Mouse (Mus musculus) layer of hippocampus, adult 2 months (tissue): ENCODE results near the gene Filip1. TPM values are rescaled to one million over a fixed set of nuclear protein-coding genes. Genes with fewer than 3 reads are reported as not detected.
A peak's percentile ranks its signal among the peaks of the same experiment; 100 is the strongest.

Source experiments
- DNase-seq, 2 experiments: peaks; one replicate each; pipeline ENCODE4 v3.0.0; 2022; ENCODE audit warnings: low spot score in 2 of 2
- H3K27ac ChIP-seq: fragments of 200-600 bp; 2 replicates; pipeline ENCODE4 v1.8.1; 2022
- H3K4me3 ChIP-seq: fragments of 200-600 bp; 2 replicates; pipeline ENCODE4 v1.8.1; 2022; ENCODE audit warnings: mild to moderate bottlenecking
- CTCF ChIP-seq: fragments of 200-600 bp; conservative IDR thresholded peaks from 2 replicates; pipeline ENCODE4 v1.8.1; 2022; ENCODE audit warnings: antibody characterized with exemption, mild to moderate bottlenecking, moderate library complexity
- total RNA-seq, 2 experiments: library from RNA; stranded (reverse); gene quantifications; 2 replicates each; pipeline ENCODE4 v1.2.3; 2021

Filip1 gene
- total RNA-seq, 2 experiments from 2014 or later = 11.7 to 13.9 TPM

GRCm38 (mm10) chr9:79926464-79927155 lies 86.0 kb downstream of the Filip1 start:
- Histone ChIP-seq H3K27ac (peak overlapping the region; percentile 36; the same call in 1 of the 2 replicates), H3K4me3 (no peak overlapping the region)
- no peak for DNase-seq
- TF ChIP-seq CTCF = no peak

- no peak overlapping the region for H3K4me3 ChIP-seq
- TF ChIP-seq CTCF = no peak
- H3K27ac ChIP-seq = no peak overlapping the region
- peak in 1 of 2 experiments; percentile 25 for DNase-seq
Measured at GRCm38 (mm10) chr9:79925950-79926349, 86.7 kb downstream of the Filip1 start.

GRCm38 (mm10) chr9:79923262-79923661 lies 89.4 kb downstream of the Filip1 start:
- Histone ChIP-seq H3K4me3 (no peak overlapping the region), H3K27ac (no peak overlapping the region)
- no peak for DNase-seq
- TF ChIP-seq CTCF = no peak

- no peak for DNase-seq
- no peak for TF ChIP-seq CTCF
- no peak overlapping the region for H3K27ac ChIP-seq
- H3K4me3 ChIP-seq = no peak overlapping the region
Measured at GRCm38 (mm10) chr9:79922493-79922760, 90.2 kb downstream of the Filip1 start.

- H3K4me3 ChIP-seq = no peak overlapping the region
- DNase-seq = no peak
- no peak overlapping the region for H3K27ac ChIP-seq
- TF ChIP-seq CTCF = no peak
Measured at GRCm38 (mm10) chr9:79921701-79922492, 90.8 kb downstream of the Filip1 start.

GRCm38 (mm10) chr9:79920540-79920933 lies 92.1 kb downstream of the Filip1 start:
- no peak for TF ChIP-seq CTCF
- Histone ChIP-seq H3K27ac (no peak overlapping the region), H3K4me3 (no peak overlapping the region)
- no peak for DNase-seq

GRCm38 (mm10) chr9:79919750-79920539 lies 92.7 kb downstream of the Filip1 start:
- no peak overlapping the region for H3K27ac ChIP-seq
- no peak overlapping the region for H3K4me3 ChIP-seq
- no peak for TF ChIP-seq CTCF
- no peak for DNase-seq

- no peak for DNase-seq
- TF ChIP-seq CTCF = no peak
- Histone ChIP-seq H3K4me3 (no peak overlapping the region), H3K27ac (no peak overlapping the region)
Measured at GRCm38 (mm10) chr9:79919303-79919721, 93.3 kb downstream of the Filip1 start.

GRCm38 (mm10) chr9:79918325-79919117 lies 94.1 kb downstream of the Filip1 start:
- Histone ChIP-seq H3K4me3 (no peak overlapping the region), H3K27ac (no peak overlapping the region)
- no peak for TF ChIP-seq CTCF
- no peak for DNase-seq

- TF ChIP-seq CTCF = no peak
- no peak for DNase-seq
- Histone ChIP-seq H3K27ac (no peak overlapping the region), H3K4me3 (no peak overlapping the region)
Measured at GRCm38 (mm10) chr9:79914276-79914675, 98.4 kb downstream of the Filip1 start.

GRCm38 (mm10) chr9:79912971-79913370 lies 99.7 kb downstream of the Filip1 start:
- no peak overlapping the region for H3K27ac ChIP-seq
- no peak for TF ChIP-seq CTCF
- DNase-seq = no peak
- H3K4me3 ChIP-seq = no peak overlapping the region

GRCm38 (mm10) chr9:79910166-79910565 lies 102.5 kb downstream of the Filip1 start:
- Histone ChIP-seq H3K27ac (no peak overlapping the region), H3K4me3 (no peak overlapping the region)
- DNase-seq = no peak
- no peak for TF ChIP-seq CTCF
